Mouse (Mus musculus) CD8-positive naive resting alpha-beta T cell, adult 2 months (primary cell): ENCODE measurements around the gene Hcfc2.

Experiments
- DNase-seq, 2 experiments: peaks; one replicate each; pipeline ENCODE4 v3.0.0; 2022; ENCODE audit warnings: low read depth in 2 of 2, low spot score in 2 of 2

Hcfc2 gene

DNA sequence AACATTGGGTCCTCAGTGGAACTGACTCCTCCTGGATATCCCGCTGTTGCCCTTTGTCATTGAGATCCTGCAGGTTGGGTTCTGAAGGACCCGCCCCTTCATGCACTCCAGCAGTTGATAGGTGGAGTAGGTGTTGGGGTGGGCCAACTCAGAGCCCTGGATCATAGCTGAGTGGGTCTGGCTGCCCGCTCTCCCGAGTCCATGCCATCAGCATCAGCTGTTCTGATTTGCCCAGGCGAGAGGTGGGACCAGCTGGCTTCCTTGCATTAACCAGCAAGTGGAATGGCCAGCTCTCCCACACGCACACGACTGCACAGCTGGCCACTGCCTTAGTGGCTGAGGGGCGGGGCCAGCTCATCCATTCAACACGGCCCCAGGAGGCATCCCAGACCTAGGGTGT is 72.9 kb downstream of the Hcfc2 start:
- DNase-seq: no peak

DNA sequence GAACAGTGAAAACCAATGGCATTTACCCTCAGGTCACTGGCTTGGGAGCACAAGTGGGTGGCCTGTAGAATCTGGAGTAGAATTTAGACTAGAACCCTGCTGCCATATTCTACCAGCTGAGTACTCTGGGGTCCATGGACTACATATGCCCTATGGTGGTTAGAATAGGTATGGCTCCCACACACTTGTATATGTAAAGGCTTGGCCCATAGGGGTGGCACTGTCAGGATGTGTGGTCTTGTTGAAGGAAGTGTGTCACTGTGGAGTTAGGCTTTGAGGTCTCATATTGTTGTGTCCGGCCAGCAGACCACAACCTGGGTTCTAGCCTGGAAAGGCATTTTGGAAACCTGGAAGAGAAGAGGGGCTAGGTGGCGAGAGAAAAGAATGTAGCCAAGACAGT is 74.8 kb downstream of the Hcfc2 start:
- no peak for DNase-seq

DNA sequence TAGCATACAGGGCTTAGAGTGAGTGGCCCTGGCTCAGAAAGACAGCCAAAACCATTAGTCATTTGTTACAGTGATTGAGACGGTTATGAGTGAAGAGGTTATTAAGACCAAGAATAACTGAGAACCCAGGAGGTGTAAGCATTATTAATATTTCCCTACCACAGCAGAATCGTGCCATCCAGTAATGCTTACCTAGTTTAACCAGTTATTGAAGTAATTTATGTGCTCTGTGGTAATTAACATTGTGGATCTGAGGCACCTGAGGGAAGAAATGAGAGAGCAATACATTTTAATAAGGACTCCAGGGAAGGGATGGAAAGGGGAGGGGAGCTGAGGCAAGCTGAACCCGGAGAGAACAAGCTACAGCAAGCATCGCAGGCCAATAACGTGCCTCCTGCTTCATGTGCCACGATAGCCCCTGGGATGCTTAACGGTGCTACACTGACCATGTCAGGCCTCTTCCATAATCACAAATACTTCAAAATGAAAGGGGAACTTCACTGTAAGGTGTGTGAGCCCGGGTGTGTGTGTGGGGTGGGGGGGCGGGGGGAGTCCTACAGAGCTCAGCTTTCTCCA is 75.7 kb downstream of the Hcfc2 start:
- DNase-seq: no peak

DNA sequence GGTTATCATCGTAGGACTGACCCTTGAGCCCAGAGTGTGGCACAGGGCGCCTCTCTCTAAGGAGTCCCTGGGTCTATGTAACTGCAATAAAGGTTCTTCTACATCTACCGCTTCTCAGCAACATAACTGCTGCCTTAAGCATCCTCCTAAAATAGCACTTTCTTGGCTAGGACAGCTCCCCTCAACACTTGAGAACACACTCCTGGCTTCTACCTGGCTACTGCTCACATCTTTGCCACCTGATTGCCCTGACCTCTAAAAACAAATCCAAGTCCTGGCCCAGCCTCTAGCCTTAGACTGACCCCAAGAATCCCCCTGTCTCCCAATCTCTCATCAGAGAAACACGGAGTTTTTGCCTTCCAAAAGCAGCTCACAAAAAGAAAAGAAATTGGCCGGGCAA is 78.9 kb downstream of the Hcfc2 start:
- no peak for DNase-seq

DNA sequence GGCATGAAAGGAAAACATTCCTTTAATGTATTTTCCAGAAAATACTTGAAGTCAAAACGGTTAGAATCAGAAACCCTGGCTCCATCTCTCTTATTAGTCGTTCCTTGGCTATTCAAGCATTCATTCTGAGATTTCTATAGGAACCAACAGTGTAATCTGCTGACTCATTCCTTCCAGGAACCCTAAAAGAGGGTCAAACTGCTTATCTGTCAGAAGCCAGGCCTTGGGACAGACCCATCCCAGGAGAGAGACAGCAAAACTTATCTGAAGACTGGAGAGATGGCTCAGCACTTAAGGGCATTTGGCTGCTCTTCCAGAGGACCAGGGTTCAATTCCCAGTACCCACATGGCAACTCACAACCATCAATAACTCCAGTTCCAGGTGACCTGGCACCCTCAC is 81.1 kb downstream of the Hcfc2 start:
- no peak for DNase-seq

DNA sequence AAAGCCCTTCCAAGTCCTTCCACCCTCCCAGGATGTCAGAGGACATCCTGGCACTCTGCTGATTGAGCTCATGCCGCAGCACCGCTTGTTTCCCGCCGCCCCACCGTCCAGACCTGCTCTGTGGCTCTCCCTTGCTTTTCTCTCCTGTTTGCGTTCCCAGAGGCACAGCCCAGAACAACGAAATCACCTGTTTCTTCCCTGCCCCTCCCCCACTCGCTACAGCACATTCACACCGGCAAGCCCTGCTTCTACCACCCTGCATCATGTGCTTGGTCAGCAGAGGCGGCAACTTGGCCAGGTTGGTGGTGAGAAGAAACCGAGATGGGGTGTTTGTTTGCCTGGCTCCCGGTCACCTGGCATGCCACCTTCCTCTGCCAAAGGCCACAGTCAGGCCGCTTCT is 81.9 kb downstream of the Hcfc2 start:
- no peak for DNase-seq

DNA sequence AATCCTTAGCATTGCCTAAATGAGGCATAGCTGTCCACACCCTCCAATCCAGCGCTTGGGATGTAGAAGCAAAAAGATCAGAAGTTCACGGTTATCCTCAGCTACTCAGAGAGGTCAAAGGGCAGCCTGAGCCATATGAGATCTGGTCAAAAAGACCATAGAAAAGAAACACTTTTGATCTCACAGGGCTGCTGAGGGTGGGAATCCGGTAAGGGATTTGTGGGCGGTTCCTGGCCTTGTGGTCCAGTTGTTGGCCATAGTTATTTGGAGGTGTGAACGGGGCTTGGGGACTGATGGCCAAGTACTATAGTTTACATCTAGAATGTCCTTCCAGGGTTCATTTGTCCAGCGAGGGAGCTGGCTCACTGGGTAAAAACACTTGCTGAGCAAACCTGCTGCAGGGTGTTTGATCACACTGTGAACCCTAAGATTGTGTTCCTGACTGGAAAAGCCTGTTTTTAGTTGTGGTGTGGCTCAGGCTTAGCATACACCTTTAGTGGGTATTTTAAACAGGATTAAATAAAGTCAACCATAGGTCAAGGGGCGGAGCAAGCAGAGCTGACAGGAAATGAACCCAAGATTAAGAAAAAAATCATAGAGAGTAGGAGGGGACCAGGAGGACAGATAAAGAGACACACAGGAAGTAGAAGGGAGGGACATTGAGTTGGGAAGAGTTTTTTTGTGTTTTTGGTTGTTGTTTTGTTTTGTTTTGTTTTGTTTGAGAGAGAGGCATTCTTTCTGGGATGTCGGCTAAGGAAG is 83.0 kb downstream of the Hcfc2 start:
- DNase-seq: no peak

DNA sequence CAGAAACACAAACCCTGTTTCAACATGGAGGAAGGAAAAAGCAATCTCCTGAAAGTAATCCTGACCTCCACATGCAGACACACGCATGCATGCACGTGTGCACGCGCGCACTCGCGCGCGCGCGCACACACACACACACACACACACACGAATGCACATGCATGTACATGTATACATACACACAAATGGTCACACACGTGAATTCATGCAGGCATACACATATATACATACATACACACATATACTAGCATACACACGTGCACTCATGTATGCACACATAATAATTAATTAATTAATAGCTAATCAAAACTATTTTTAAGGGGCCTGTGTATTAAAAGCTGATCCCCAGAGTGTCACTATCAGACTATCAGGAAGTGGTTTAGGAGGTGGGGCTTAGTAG is 83.9 kb downstream of the Hcfc2 start:
- DNase-seq: no peak

DNA sequence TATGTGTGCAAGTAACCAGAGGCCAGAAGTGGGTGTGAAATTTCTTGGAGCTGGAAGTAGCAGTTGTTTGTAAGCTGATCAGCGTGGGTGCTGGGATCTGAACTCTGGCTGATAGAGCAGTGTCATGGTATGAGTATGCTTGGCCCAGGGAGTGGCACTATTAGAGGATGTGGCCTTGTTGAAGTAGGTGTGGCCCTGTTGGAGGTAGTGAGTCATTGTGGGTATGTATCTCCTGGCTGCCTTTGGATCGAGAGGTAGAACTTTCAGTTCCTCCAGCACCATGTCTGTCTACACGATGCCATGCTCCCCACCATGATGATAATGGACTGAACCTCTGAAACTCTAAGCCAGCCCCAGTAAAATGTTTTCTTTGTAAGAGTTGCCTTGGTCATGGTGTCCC is 84.4 kb downstream of the Hcfc2 start:
- no peak for DNase-seq

DNA sequence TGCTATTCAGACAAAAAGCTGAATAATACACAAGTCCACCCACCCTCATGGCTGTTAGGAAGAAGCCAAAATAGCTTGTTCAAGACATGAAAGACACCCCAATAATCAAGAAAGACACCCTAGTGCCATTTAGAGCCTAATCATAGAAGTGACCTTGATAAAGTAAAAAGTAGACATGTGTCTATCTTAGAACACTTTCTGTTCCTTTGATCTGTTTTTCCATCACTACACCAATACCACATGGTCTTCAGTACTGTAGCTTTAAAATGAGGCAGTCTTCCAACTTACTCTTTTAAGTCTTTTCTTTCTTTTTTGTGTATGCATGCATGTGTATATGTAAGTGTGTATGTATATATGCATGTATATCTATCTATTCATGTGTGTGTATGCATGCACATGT is 84.9 kb downstream of the Hcfc2 start:
- DNase-seq: no peak

DNA sequence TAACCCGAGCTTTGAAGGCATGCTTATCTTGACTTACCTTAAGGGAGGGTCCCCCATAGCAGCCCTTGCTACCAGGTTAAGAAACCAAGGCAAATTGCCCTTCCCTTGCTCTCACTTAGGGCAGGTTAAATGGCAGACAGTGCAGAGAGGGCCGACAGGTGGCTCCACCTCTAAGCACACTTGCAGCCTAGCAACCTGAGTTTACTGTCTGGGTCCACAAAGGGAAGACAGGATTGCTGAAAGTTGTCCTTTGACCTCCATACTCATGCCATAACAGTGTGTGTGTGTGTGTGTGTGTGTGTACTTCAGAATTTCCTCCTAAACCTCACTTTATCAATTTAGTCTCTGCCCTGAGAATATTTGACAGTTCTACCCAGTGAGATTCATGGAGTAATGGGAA is 86.5 kb downstream of the Hcfc2 start:
- DNase-seq: no peak

DNA sequence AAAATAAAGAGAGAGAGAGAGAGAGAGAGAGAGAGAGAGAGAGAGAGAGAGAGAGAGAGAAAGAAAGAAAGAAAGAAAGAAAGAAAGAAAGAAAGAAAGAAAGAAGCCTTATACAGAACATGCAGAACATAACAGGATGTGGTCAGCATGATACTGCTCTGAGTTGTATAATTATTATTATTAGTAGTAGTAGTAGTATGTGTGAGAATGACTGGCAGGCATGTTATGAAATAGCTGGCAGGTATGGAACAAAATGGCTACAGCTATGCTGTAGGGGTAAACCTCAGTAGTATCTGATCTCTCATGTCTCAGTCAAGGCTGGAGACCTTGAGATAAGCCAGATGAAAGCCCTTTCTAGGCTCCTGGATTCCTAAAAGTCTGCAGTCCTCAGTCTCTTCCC is 93.2 kb downstream of the Hcfc2 start:
- DNase-seq: no peak

DNA sequence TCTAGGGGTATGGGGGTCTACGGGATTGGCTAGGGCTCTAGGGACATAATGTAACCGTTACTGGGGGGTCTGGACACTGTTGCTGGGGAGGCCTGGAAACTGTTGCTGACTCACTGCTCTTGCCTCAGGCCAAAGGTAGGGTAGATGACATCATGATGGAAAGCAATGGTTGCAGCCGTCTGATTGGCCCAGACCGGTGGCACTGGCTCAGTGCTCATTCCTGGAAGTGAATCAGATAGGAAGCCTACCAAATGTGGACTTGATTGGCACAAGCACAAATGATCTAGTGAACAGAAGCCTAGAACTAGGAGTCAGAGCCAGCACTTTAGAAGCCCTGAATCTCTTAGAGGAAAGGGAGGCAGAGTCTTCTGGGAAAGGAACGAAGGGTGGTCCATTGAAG is 94.5 kb downstream of the Hcfc2 start:
- no peak for DNase-seq

DNA sequence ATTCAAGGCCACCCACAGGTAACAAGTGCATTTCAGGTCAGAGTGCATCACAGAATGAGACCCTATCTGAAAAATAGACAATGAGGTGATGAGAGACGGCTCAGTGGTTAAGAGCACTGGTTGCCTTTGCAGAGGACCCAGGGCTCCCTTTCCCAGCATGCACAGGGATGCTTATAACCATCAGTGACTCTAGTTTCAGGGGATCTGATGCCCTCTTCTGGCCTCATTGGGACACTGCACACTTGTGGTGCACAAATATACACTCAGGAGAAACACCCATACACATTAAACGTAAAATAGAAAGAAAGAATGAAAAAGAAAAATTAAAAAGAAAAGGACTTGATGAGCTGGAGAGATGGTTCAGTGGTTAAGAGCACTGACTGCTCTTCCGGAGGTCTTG is 95.8 kb downstream of the Hcfc2 start:
- no peak for DNase-seq
